Mouse (Mus musculus) heart, embryonic 15.5 days (tissue): ENCODE measurements around the gene Fam124a. TPM values are rescaled to one million over a fixed set of nuclear protein-coding genes. Genes with fewer than 3 reads are reported as not detected.

Source experiments
- polyA plus RNA-seq: library from polyadenylated mRNA; unstranded; fragments of >200 nt; fragmentation: Nextera tagmentation; extraction: Ambion mirVana; gene quantifications from 2 replicates; pipeline ENCODE4 v1.2.1, GENCODE M21; 2015

The Fam124a gene
- polyA plus RNA-seq, 1 experiment from 2014 or later: 4.6 TPM

Other genes starting within 250 kb of the Fam124a start
- 0.21 and 0.28 TPM in 2 replicates for gene Gucy1b2, start 99.4 kb upstream of the Fam124a start, polyA plus RNA-seq
- gene Gm4131, start 11.2 kb downstream of the Fam124a start, polyA plus RNA-seq: 0.11 TPM in 1 of 2 replicates, not detected in the other
- not detected in 2 replicates for gene Serpine3, start 107.9 kb downstream of the Fam124a start, polyA plus RNA-seq
- gene Ints6, start 205.4 kb downstream of the Fam124a start, polyA plus RNA-seq: 12.6 and 12.8 TPM in 2 replicates